Mouse (Mus musculus) small intestine, adult 10 weeks (tissue): ENCODE data around the gene Gpr146. TPM values are rescaled to one million over a fixed set of nuclear protein-coding genes. Genes with fewer than 3 reads are reported as not detected.

ENCODE experiments used
- polyA plus RNA-seq: library from polyadenylated mRNA; stranded (reverse); fragments of 350-450 nt; fragmentation: Illumina TruSeq; extraction: RNeasy Lipid Tissue Mini Kit (QIAGEN cat#74804); gene quantifications from one replicate; pipeline ENCODE4 v1.2.3, GENCODE M21; 2014; ENCODE audit warnings: low replicate concordance

The Gpr146 gene
- polyA plus RNA-seq, result 1.1 TPM

DNA sequence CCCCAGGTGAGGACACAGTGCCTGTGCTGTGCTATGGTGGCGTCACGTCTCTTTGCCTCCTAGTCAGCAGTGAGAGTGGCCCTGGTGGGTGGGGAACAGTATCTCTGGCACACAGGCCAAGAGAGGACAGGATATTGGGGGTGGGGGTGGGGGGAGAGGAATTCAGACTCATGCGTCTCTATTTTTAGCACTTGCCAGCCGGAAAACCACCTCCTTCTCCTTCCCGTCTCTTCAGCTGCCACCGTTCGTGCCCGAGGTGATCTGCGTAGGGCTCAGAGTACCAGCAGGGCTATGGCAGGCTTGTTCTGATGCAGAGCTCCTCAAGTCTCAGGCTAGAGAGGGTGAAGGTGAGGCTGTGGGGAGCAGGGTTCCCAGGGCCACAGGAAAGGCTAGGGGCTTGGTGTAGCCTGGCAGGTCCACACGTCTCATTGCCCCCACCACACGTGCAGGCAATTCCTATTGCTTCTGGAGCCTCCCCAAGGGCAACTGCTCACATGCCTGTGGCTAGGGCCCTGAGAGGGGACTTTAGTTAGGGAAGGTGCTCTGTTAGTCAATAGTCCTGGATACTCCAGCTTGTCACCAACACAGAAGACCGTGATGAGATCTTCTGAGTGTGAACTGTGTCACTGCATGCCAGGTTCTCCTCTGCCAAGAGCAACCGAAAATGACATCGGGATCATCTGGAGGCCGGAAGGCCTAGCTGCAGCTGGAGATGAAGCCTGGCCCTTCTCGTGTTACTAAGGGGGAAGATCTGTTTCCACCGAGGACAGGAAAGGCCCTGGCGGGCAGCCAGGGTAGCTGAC lies at the start of gene Gpr146:
Gene Gpr146, plus strand, starts transcription at position 230 of the 803 bp plus-strand sequence.

DNA sequence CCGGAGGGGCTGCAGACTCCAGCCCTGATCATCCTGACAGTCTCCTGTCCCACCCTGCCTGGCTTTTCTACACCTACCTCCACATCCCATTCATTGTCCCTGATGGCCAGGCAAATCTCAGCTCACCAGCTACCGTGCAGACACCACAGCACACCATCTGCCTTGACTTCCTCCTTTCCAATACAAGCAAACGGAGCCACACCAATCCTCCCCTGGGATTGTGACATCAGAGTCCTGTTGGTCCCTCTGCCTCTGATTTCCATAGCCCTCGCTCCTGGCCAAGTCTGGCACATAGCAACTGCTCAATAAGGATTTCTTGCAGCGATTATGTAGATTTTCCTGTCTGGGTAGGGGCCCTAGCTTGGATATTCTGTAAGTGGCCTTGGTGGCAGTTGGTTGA lies 26.4 kb upstream of the Gpr146 start, which contains the start of gene Cox19:
Gene Cox19, minus strand, starts transcription at position 285 of the 400 bp plus-strand sequence.

DNA sequence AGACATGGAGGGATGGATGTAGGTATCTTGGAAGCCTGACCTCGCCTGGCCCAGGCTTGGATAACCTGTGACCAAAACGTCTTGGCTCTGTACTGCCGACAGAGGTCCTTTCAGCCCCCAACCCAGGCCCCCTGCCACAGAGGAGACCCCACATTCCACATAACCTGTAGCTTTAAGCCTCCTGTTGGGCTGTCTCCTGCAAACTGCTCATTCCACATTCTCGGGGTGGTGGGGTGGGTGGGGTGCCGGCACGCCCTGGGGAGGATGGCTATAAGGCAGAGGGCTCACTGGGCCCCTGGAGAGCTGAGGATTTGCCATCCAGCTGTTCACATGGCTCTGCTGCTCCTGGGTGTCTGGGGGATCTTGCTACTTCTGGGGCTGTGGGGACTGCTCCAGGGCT lies 25.2 kb upstream of the Gpr146 start, which contains the start of gene Cyp2w1:
Gene Cyp2w1, plus strand, starts transcription at position 301 of the 400 bp plus-strand sequence.

DNA sequence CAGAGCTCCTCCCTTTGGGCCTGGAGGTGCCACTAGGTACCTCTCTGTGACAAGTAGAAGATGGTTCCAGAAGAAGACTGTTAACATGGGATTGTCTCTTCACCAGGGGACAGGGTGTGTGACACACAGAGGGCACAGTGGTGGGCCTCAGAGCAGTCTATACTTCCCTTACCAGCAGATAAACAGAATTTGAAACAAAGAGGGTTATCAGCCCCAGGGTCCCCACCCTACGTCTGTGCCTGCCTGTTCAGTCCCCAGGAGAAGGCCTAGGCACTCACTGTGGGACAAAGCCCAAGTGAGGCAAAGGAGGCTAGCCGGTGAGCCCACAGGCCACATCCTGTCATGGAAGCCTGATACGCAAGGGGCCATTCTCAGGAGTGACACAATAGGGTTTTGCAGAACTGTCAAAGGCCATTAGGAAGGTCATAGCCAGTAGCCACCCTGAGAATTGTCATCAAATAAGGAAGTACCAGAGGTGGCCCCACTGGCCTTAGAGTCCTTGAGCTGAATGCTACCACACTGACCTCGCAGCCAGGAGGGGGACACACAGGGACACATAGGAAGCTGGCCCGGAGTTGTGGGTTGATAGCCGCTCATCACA lies 27.4 kb downstream of the Gpr146 start, which contains the start of gene C130050O18Rik:
Gene C130050O18Rik, plus strand, starts transcription at position 480 of the 601 bp plus-strand sequence.

DNA sequence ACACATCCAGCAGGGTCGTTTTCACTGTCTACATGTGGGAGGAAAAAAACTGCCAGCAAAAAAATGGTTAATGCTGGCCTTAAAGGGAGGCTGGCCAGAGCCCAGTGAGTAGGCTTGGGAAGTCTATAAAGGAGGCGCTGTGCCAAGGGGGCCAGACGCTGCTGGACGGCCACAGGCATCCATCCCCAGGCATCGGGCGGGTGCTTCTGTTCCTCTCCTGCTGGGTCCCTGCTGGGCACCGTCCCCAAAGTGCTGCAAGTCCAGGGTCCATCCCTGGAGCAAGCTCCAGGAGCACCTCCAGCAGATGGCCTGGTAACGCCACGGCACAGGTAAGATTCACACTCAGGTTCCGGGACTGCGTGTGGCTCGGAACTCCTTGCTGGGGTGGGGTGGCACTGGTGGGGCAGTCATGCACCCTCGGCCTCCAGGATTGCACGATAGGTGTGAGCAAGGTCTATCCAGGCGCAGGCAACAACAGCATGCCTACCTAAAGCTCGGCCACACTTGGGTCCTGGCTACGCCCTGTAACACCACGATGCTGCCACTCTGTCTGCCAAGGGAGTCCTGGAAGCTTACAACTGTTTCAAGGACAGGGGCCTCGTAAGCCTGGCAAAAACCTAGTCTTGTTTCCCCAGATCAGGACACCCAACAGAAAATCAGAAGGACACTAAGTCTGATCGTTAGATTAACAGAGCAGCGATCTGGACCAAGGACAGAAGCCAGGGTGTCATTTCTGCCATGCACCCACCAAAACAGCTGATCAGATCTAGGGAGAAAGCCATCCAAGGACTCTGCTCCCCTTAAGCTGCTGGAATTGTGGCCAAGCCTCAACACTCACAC lies 45.7 kb downstream of the Gpr146 start, which contains the start of gene Gper1:
Gene Gper1, plus strand, starts transcription at position 126 of the 840 bp plus-strand sequence.

Other genes with a start within 250 kb of the Gpr146 start
- 2.2 TPM for gene Prkar1b, start 227.7 kb upstream of the Gpr146 start, polyA plus RNA-seq
- gene Dnaaf5, start 227.5 kb upstream of the Gpr146 start, polyA plus RNA-seq, result 1.4 TPM
- gene Sun1, start 177.1 kb upstream of the Gpr146 start, polyA plus RNA-seq, result 10.4 TPM
- gene Get4, start 125.4 kb upstream of the Gpr146 start, polyA plus RNA-seq, result 4.8 TPM
- gene Adap1, start 52.1 kb upstream of the Gpr146 start, polyA plus RNA-seq, result 1.5 TPM
- gene Cox19, start 26.3 kb upstream of the Gpr146 start, polyA plus RNA-seq, result 16.6 TPM
- gene Cyp2w1, start 25.1 kb upstream of the Gpr146 start, polyA plus RNA-seq, result not detected
- 0.37 TPM for gene C130050O18Rik, start 27.6 kb downstream of the Gpr146 start, polyA plus RNA-seq
- gene Gper1, start 45.5 kb downstream of the Gpr146 start, polyA plus RNA-seq, result not detected
- gene 3110082I17Rik, start 82.8 kb downstream of the Gpr146 start, polyA plus RNA-seq, result 0.63 TPM
- 6.5 TPM for gene Zfand2a, start 106.9 kb downstream of the Gpr146 start, polyA plus RNA-seq
- gene Uncx, start 165.8 kb downstream of the Gpr146 start, polyA plus RNA-seq, result not detected